Mouse (Mus musculus) skeletal muscle tissue, adult 2 months (tissue): ENCODE results near the gene Cyp24a1.

Source experiments
- DNase-seq: peaks from one replicate; pipeline ENCODE4 v3.0.0-alpha.2; 2012; ENCODE audit warnings: low read depth, low spot score

Cyp24a1 gene

DNA sequence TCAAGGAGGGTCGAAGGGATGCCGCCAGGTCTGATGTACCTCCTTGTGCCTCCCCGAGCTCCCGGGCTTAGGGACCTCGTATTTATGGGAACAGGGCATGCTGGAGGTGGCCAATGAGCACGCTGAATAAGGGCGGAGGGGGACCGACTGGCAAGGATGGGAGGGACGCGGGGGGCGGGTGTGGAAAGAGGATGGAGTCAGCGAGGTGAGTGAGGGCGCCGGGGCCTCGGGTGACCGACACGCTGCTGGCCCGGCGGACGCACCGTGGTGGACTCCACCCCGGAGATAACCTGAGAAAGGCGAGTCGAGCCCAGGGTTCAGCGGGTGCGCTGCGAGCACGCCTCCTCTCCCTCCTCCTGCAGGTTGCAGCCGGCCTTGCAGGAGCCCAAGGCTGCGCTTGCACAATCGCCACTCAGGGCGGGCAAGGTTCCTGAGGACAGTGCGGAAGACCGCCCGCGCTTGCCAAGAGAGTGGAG lies at the start of gene Cyp24a1:
Cyp24a1 (minus strand) TSS at position 55 of the 476 bp plus-strand sequence.
- peak; percentile 48 for DNase-seq

GRCm38 (mm10) chr2:170545745-170546144 lies 48.8 kb upstream of the Cyp24a1 start:
- no peak for DNase-seq

GRCm38 (mm10) chr2:170544950-170545349 lies 48.0 kb upstream of the Cyp24a1 start:
- DNase-seq: no peak

GRCm38 (mm10) chr2:170544159-170544558 lies 47.2 kb upstream of the Cyp24a1 start:
- DNase-seq: no peak

DNA sequence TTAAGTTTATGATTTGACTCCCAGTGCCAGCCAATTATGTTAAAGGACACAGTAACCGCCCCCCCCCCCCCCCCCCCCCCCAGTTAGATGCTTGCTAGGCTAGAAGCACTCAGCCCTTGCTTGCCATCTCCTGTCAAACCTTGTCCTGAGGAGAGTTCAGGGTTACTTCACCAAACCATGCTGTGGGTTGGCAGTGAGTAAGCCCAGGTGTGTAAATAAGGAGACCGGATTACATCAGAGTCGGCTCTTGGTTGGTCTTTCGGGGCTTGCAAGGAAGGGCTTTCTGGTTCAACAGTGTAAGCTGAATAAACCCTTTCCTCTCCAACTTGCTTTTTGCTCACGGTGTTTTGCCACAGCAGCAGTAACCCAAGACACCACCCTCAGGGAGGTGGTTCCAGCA lies 46.7 kb upstream of the Cyp24a1 start:
- DNase-seq: no peak

GRCm38 (mm10) chr2:170539211-170539610 lies 42.3 kb upstream of the Cyp24a1 start:
- no peak for DNase-seq

DNA sequence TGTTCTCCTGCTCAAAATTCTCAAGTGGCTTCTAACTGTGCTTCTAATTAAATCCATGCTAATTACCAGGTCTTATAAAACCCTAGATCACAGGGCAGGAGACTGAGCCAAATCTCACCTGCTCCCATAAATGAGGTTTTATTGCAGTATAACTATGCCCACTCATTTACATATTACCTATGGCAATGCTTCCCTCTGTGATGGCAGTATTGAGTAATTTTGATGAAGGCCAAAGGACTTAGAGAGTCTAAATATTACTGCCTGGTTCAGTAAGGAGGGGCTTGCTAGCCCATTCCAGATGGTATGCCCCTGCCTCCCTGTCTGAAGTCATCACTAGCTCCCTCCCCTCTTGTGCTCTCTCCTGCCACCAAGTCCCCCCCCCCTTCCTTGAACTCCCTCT lies 38.9 kb upstream of the Cyp24a1 start:
- no peak for DNase-seq

DNA sequence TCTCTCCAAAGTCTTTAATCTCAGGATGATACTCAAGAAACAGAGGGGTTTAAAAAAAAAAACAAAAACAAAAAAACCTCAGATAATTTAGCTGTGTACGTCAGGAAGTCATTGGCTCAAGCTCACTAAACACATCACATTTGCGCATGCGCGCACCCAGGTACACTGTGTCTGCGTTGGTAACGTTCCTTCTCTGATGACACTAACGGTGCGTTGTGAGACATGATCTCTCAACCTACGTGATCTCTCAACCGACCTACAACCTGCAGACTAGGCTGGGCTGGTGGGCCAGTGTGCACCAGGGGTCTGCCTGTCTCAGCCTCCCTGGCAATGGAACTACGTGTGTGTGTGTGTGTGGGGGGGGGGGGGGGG lies 37.8 kb upstream of the Cyp24a1 start:
- DNase-seq: no peak

DNA sequence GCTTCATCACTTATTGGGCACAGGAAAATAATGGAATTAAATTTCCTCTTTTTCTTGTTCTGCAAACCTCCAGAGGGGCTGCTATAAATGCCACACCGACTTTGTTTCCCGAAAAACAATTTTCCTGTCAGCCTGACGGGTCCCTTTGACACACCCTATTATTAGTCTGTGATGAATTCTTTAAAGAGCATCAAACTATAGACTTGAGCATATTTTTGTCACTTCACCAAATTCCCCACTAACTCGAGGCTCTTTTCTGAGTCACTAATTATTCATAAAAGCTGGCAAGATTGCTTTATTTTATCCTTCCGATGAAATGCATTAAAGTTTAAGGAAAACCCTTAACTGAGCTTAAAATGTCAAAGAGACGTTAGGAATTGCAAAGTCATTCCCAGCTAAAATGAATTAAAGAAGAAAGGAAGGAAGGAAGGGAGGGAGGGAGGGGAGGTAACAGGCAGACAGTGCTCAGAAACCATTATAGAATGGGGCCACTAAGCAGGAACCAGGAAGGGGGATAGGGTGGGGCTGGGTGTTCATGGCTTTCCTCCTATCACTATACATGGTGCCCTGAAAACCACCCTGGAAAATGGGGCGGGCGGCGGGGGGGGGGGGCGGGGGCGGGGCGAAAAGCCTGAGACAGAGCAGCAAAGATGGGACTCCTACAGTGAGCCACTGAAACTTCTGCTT lies 37.3 kb upstream of the Cyp24a1 start:
- no peak for DNase-seq

DNA sequence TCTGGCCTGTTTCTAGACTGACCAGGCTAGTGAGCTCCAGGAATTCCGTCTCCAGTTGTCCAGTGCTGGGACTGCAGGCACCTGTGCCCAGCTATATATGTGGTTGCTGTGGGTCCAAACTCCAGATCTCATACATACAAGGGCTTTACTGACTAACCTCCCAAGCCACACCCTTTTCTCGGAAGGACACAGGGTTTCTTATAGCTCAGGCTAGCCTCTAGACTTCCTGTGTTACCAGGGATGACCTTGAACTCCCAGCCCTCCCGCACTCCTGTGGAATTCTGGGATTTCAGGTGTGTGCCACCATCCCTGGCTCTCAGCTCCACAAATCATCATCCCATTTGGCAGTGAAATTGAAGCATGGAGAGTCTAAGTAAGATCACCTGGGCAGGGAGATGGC lies 33.3 kb upstream of the Cyp24a1 start:
- no peak for DNase-seq

DNA sequence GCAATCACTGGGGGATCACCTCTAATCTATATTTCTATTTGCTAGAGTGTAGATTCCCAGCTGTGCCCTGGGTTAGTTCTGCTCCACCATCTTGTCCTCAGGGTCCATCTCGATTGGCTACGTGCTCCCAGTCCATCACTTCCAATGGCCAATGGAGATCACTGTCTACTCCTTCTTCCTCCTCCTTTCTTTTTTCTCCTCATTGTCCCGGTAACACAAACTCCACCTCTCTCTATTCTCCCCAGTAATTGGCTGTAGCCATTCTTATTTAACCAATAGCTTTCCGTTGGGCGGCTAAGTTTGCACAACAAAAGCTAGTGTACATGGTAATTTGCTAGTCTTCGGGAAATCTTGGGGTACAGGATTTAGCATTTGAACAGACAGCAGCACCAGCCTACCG lies 32.8 kb upstream of the Cyp24a1 start:
- no peak for DNase-seq

- no peak for DNase-seq
Observed at GRCm38 (mm10) chr2:170528061-170528460, 31.1 kb upstream of the Cyp24a1 start.

DNA sequence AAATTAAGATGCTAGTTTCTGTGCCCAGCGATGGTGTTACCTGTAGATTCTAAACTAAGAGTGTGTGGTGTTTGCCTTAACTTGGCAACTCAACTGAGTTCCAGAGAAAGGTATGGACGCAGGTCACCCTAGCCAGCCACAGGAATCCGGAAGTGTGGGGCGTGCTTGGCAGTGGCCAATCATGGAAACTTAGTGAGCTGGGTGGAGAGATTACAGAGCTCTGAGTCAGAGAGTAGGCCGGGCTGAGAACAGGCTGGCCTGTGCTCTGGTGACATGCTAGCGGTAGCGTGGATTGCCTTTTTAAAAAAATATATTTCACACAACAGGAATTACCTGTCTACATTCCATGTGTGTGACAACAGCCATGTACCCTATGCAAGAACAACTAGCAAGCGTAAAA lies 29.6 kb upstream of the Cyp24a1 start:
- no peak for DNase-seq

GRCm38 (mm10) chr2:170520321-170520971 lies 23.5 kb upstream of the Cyp24a1 start:
- peak; percentile 28 for DNase-seq

DNA sequence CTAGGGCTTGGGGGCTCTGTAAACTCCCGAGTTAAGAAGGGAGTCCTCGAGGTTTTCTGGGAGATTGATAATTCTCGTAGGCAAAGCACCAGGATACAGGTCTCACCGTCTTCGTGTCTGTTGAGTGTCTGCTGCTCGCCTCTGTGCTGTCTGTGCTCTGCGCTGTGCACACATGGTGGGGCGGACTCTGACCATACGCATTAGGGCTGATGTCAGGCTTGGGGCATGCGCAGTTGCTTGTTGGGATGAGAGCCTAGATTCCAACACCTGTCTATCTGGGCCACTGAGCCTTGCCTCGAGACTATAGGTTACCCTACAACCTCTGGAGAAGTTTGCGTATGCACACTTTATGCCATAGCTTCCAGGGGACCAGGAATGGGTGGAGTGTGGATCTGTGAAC lies 16.8 kb upstream of the Cyp24a1 start:
- DNase-seq: no peak

DNA sequence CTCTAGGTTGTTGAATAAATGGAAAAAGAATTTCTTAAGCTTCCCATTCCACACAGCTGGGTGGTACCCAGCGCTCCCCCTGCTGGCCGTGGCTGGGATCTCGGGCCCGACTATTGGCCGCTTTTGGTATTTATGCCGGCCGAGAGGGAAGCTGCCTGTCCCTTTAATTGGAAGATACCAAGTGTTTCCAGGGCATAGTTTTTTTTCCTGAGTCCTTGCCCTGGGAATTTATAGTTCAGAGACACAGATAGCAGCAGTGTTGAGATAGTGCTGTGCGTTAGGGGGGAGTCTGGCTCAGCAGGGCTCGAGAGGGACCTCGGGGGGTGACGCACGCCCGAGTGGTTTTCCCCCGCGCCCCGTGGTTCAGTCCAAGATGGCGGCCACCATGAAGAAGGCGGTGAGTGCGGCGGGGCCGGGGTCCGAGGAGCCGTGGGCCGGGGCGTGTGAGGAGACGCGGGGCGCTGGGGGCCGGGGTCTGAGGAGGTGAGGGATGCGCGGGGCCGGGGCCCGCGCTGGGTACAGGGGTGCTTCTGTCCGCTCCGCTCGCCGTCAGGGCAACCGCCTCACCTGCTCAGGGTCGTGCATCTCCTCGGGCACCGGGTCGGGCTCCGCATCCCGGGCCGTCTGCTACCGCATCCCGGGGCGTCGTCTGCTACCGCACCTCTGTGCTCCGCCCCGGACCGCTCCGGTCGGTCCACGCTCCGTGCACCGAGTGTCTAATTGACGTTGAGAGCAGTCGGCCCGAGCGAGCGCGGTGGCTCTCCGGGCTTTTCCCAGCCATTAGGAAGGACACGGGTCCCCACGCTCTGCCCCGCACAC lies 14.3 kb upstream of the Cyp24a1 start:
- DNase-seq: peak; percentile 85

DNA sequence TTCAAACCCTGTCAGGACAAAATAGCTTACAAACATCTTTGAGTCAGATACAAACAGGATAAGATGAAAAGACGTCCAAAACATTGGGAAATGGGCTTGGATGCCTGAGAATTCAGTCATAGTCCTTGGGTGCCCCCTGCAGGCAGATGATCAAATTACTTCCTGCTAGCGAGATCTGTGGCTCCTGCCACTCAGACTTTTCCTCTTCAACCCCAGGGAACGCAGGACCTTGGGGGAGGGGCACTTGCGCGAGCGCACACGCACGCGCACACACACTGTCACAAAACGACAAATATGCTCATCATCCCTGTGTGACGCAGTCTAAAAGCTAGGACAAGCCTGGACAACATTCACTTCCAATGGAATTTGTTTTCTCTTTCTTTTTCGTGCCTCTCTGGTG lies 11.9 kb upstream of the Cyp24a1 start:
- peak; percentile 74 for DNase-seq

DNA sequence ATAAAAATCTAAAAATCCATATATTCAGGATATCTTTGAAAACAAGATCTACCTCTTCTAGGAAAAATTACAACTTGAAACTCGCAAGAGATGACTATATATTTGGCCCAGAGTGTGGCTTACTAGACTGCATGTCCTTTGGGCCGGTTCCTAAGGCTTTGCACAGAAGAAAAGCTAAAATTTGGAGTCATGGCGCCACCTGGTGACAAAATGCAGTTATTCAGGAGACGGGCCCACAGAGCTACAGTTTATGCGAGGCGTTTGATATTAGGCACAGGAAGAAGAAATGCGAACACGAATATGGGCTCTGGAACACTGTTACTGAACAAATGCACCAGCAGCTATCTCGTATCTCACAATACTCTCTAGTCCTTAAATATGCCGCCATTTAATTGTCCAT lies 10.8 kb upstream of the Cyp24a1 start:
- DNase-seq: peak; percentile 44

GRCm38 (mm10) chr2:170503983-170504382 lies 7.0 kb upstream of the Cyp24a1 start:
- DNase-seq: no peak

- DNase-seq: no peak
Observed at GRCm38 (mm10) chr2:170503343-170503742, 6.4 kb upstream of the Cyp24a1 start.

GRCm38 (mm10) chr2:170498011-170498410 lies 1.1 kb upstream of the Cyp24a1 start:
- no peak for DNase-seq

DNA sequence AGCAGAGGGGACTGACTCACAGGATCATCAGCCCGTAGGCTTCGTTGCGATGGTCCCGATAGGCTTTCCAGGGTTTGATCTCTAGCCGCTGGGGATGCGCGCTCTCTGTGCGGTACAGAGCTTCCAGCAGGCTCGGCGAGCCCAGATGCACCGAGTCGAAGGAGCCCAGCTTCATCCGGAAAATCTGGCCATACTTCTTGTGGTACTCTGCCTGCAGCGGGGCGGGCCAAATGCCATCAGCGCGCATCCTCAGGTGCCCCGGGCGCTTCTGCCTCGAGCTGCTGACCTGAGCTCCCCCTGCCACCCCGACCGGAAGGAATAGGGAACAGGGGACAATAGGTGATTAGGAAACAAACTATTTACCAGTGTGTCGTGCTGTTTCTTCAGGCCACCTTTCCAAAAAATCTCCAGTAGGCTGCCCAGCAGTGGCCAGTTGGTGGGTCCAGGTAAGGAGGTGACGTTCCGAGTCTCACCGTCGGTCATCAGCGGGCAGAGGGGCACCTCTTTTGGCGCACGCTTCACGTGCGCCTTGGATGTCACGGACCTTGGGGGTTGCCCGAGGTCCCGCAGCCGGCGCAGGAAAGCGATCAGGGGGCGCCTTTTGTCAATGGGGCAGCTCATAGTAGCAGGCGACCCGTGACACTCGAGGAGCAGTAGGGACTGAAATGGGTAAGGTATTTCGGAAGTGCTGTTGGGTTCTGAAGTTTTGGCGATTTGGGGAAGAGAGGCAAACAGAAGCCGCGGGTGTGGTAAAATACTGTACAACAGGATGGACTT lies 603 bp downstream of the Cyp24a1 start, which contains the start of gene Pfdn4:
Pfdn4 (plus strand) TSS at position 275 of the 777 bp plus-strand sequence.
- no peak for DNase-seq
